Mouse (Mus musculus) ovary, postnatal 14 days (tissue): ENCODE measurements at regions not wholly inside any gene's neighbourhood (a gene's known extent, or its start where the extent isn't known, plus 50 kb on each side); places are given as distances from the start of the nearest gene placed in this dataset.

Experiments
- DNase-seq: peaks from one replicate; pipeline ENCODE4 v3.0.0; 2022; ENCODE audit warnings: low spot score

DNA sequence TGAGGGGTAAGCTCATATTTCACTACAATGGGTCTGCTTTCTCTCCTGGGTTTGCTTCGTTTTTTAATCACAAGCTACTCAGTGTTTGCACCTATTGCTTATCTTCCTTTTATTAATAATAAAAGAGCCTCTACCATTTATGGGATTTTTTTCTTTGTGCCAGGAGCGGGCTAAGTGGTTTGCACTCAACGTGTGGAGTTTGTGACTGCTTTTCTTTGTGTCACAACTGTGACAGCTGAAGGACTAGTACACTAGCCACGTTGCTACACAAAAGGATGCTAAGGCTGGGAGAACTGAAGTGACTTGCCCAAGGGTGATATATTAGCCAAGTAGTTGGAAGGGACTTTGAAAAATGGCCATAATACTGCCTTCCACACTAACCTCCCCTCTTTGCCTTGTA lies 271.8 kb upstream of the Ppargc1a start:
- DNase-seq = no peak

DNA sequence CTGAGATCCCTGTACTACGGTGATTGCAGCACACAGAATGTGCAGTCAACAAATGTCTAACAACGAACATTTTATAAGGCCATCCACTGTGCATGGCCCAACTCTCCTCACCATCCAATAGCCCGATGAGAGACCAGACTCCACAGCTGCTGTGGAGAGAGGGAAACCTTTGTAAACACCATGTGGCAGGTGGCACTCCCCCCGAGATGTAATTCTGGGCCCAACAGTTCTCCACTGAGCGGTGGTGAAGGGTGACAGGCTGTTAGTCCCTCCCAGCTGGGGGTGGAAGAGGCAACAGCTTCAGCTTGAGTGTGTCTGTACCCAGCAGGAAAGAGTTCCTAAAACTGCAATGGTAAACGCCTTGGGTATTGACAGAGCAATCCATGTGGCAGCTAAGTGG lies 263.0 kb upstream of the Ppargc1a start:
- no peak for DNase-seq

GRCm38 (mm10) chr5:51830015-51830414 lies 262.5 kb upstream of the Ppargc1a start:
- no peak for DNase-seq

GRCm38 (mm10) chr5:51829606-51830005 lies 262.1 kb upstream of the Ppargc1a start:
- no peak for DNase-seq

DNA sequence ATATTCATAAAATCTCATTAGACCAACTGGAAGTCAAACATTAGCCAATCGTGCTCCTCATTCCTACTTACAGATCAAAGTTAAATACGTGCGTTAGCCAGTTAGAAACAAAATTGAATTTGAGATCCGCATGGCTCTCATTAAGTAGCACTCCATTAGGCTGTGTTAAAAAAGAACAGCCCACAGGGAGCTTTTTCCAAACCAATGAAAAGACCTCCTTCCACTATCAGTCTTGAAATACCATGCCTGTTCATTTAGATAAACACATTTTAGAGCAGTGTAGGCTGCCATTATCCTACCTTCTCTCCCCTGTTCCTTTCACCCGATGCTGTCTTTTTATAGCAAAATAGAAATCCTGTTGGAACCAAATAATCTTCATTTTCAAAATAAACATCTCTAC lies 261.5 kb upstream of the Ppargc1a start:
- DNase-seq = no peak

DNA sequence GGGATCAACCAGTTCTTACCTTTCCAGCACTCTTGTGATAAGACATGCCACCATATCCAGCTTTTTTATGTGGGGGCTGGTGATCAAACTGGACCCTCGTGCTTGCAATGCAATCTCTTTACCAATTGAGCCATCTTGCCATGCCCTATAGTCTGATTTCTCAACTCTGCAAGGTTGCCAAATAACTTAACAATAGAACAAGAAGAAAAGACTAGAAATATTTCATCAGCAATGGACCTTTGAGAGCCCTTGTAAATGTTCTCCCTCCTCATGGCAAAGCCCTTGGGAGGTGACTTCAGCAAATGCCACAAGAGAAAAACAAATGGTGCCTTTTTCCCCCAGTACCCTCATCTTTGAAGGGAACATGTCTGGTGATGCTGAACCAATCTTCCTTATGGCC lies 258.7 kb upstream of the Ppargc1a start:
- no peak for DNase-seq

DNA sequence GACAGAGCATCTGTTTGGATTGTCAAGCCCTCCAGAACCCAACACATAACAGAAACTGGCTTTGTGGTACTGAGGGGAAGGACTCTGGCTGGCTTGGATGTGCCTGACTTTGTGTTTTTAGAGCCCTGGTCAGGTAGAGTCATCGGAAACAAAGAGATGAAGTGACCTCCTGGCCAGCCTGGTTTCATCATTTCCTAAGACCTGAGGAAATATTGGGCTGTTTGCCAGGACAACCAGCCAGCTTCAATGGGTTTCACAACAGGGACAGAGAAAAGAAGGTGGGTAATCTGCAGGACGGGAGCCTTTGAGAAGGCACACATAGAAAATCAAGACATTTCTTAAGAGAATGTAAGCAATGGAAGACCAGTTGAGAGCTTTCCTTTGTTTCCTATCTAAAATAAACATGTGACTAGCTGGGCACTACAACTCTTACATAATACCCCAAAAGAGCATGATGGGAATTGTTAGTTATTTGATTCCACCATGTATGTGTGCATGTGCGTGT lies 258.1 kb upstream of the Ppargc1a start:
- DNase-seq = no peak

DNA sequence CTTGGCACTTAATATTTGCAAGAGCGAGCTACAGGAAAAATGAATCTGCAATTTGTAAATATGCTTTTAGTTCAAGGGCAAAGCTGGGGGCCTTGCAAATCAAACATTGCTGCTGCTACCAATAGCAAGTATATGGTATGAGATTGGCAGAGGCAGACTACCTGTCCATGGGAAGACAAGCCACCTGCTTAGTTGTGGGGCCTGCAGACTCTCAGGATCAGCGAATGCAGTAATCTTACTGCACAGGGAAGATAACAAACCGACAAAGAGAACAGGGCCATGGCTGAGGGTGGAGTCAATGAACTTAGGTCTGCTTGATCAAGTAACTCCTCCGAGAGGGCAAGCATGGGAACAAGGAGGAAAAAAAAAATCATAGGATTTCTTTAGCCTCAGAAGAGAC lies 257.2 kb upstream of the Ppargc1a start:
- no peak for DNase-seq

DNA sequence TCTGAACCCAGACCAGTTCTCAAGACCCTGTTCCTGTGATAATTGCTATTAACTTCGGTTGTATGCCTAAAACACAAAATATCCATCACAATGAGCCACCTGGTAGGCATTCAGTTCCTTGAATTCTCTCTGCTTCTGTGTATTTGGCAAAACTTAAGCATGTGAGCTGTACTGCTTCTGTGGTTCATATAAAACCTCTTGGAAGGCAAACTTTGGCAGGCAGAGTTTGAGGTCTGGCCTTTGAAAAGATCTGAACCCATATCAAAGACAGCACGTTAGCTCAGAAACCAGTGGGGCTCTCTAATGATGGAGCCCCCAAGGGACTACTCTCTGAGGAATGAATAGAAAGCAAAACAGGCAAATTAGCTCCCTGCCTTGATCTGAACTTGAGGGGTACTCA lies 256.1 kb upstream of the Ppargc1a start:
- no peak for DNase-seq

GRCm38 (mm10) chr5:51816258-51816657 lies 248.7 kb upstream of the Ppargc1a start:
- no peak for DNase-seq

GRCm38 (mm10) chr5:51811728-51812127 lies 244.2 kb upstream of the Ppargc1a start:
- DNase-seq = no peak

- DNase-seq = no peak
These were observed 234.0 kb upstream of the Ppargc1a start for GRCm38 (mm10) chr5:51801486-51801885.

DNA sequence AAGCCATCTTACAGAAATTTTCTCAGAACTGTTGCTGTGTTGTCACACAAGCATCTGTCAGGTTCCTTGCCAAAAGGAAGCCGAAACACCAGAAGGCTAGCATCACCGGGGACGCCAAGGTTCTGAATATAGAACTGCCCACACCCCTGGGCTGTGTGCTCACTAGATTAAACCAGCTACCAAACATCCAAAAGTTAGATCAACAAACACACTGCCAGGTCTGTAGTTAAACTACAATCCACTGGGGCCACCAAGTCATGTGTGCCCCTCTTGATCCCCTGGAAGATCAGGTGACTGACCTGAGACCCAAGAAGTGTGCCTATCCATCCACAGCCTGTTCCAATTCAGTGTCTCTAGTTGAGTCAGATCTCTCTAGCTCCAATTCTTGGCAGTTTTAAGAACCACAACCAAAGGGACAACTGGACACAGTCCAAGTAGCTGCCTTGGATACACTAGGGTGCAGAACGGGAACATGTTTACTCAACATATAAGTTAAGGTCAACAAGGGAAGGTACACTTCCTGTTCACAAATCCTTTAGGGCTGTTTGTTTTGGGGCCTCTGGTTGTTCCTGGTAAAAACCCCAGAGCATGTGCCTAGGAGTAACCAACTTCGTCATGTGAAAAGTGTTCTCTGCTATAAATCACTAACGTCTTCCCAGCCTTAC lies 232.0 kb upstream of the Ppargc1a start:
- no peak for DNase-seq

DNA sequence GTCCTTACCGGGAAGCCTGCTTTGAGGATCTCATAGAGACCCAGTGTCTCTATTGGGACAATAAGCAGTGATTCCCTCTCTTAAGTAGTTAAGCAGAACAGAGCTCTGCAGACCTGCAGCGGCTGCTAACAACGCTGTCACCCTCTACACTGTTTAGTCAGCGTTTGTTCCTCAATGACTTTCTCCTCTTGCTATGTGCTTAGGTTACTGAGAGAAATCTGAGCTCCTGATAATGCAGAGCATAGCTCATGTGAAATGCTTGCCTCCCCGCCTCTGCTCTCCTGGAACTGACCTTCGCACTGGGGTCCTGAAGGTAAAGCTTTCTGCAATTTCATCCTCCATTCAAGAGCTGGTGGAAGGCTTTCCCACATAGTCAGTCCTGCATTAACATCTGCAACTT lies 226.6 kb upstream of the Ppargc1a start:
- DNase-seq = no peak

GRCm38 (mm10) chr5:51792950-51793349 lies 225.4 kb upstream of the Ppargc1a start:
- no peak for DNase-seq

- no peak for DNase-seq
These were observed 221.2 kb upstream of the Ppargc1a start for GRCm38 (mm10) chr5:51788768-51789167.

- no peak for DNase-seq
These were observed 216.0 kb upstream of the Ppargc1a start for GRCm38 (mm10) chr5:51783523-51783922.

- DNase-seq = no peak
These were observed 215.6 kb upstream of the Ppargc1a start for GRCm38 (mm10) chr5:51783099-51783498.

DNA sequence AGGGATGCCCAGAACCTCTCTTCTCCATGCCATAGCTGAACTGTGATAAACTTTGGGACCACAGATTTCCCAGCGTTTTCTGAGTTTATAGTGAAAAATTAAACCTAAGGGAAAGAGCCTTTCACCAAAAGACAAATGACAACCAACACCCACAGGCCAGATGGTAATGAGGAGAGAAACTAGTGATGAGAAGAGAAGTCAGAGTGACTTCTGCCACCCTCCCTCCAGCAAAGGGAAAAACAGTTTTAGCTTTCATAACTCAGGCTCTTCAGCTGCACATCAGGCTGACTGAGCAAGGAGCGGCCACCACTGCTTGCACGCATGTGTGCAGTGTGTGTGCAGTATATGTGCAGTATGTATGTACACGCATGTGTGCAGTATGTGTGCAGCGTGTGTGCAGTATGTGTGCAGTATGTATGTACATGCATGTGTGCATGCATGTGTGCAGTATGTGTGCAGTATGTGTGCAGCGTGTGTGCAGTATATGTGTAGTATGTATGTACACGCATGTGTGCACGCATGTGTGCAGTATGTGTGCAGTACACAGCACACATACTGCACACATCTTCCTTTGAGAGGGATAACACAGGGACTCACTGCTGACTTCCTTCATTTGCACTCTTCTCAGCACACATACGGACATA lies 208.1 kb upstream of the Ppargc1a start:
- DNase-seq = no peak

GRCm38 (mm10) chr5:51771655-51772054 lies 204.1 kb upstream of the Ppargc1a start:
- DNase-seq = no peak

GRCm38 (mm10) chr5:51766111-51766510 lies 198.6 kb upstream of the Ppargc1a start:
- DNase-seq = no peak

- DNase-seq = no peak
These were observed 196.9 kb upstream of the Ppargc1a start for GRCm38 (mm10) chr5:51764416-51764815.

DNA sequence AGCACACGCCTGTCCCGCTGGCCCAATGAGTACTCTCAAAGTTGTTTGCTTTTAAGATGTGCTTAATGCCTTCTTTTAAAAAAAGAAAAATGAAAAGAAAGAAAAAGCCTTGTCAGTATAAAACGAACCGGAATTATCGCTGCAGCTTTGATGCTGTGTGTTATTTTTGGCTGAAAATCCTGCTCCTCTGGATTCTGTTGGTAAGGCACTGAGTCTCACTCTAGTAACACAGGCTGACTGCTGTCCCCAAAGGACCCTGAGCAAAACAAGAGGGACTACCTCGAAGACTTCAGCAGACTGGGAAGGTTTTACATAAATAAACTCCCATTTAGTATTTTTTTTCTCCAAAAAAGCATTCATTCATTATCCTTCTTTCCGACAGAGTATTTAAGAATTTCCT lies 196.1 kb upstream of the Ppargc1a start:
- DNase-seq = no peak

DNA sequence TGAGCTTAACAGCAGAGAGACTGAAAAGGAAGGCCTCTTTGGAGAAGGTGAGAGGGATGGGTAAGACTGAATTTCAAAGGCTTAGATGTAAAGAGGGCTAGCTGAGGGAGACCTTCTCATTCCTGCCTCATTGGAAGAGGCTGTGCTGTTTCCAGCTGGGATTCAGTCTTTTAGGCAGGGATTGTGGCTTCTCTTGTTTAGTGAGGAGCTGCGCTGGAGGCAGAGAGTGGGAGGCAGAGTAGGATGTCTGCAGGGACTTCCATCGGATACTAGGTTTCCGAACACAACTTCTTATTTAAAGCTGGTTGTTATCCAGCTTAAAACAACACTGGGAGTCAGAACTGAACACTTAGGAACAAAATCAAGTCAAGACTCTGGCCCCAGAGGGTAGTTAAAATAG lies 194.8 kb upstream of the Ppargc1a start:
- no peak for DNase-seq
